ENCODE assay signal across 8 mouse cellular contexts in the genomic region with DNA sequence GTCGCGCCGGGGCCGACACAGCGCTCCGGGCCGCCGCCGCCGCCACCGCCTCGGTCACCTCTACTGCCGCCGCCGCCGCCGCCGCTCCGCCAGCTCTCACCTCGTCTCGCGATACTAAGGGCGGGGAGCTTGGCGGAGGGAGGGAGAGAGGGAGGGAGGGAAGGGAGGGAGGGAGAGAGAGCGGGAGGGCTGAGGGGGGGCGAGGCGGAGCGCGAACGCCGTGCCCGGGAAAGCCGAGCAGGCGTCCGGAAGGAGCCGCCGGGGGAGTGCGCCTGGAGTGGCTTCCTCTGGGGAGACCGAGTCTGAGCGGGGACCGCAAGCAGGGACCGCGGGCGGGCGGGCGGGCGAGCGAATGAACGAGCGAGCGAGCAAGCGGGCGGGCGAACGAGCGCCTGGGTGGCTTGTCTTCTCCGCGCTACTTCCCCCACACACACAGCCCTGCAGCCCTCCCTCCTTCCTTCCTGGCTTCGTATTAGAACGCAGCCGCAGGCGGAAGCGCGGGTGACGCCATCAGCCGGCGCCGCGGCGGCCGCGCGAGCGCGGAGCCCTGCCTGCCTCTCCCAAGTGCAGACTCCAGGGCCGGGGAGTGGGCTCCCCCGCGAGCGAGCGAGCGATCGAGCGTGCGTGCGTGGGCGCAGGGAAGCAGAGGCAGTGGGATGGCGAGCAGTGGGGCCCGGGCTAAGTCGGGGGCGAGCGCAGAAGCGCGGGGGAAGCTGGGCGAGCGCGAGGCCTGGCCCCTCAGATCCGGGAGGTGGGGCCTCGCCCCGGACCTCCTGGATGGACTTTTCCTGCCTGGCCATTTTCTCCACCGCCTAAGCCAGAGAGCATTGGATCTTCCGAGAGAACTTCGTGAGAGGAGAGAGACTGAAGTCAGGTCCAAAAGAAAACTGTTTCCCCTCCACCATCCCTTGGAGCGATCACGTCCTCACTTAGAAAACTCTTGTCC. TPM values are rescaled to one million over a fixed set of nuclear protein-coding genes. Genes with fewer than 3 reads are reported as not detected.
DNase-seq lines count a peak whose midpoint lies in the region; ATAC-seq and TF ChIP-seq lines count a peak whose summit lies in the region.

TSS of gene Ankrd17 (minus strand) at position 457 of the 946 bp plus-strand sequence.

- no peaks in the 10 kb centered on the region for H3K27me3 ChIP-seq in embryonic facial prominence, embryonic 15.5 days
- H3K27me3 ChIP-seq in kidney, embryonic 15.5 days = no peaks in the 10 kb centered on the region

- no peaks in the 10 kb centered on the region; the same call in 1 of the 2 replicates for H3K4me1 ChIP-seq in bone marrow, adult 2 months (ENCODE audit: control insufficient read depth, insufficient read depth, low read length)
- H3K4me1 ChIP-seq in embryonic facial prominence, embryonic 15.5 days = peaks cover 12% of the 10 kb centered on the region
- peaks cover 20% of the 10 kb centered on the region for H3K4me1 ChIP-seq in kidney, embryonic 15.5 days

- peak; percentile 93; the same call in 1 of the 2 replicates for TF ChIP-seq POLR2A in bone marrow, adult 2 months (IDR thresholded peaks at IDR 0.05; ENCODE audit: borderline replicate concordance, control insufficient read depth, low read depth, low read length)

- no peaks in the 10 kb centered on the region for H3K9me3 ChIP-seq in embryonic facial prominence, embryonic 15.5 days (replicated peaks)
- no peaks in the 10 kb centered on the region for H3K9me3 ChIP-seq in kidney, embryonic 15.5 days (replicated peaks)

- peak within 1 kb of the TSS; percentile 98 for H3K9ac ChIP-seq in embryonic facial prominence, embryonic 15.5 days
- peak within 1 kb of the TSS; percentile 97 for H3K9ac ChIP-seq in kidney, embryonic 15.5 days

- peak within 1 kb of the TSS; percentile 63 for H3K4me2 ChIP-seq in embryonic facial prominence, embryonic 15.5 days (replicated peaks)
- H3K4me2 ChIP-seq in kidney, embryonic 15.5 days = peak within 1 kb of the TSS; percentile 67

- DNase-seq in 416B (ENCODE audit: low read depth) (peak; percentile 95), liver (peak; percentile 93)
- peak; percentile 90 to 91 for DNase-seq in heart, adult 9 months (ENCODE audit: low spot score in 2 of 2)
- peak; percentile 87 to 94 for DNase-seq in spleen, postnatal 4 days (ENCODE audit: low spot score in 2 of 2)

- H3K27ac ChIP-seq in bone marrow, adult 2 months (ENCODE audit: control insufficient read depth, insufficient read depth, low read depth, low read length, poor library complexity) = peak within 1 kb of the TSS; percentile 96
- peak within 1 kb of the TSS; percentile 100 for H3K27ac ChIP-seq in embryonic facial prominence, embryonic 15.5 days (replicated peaks)
- peak within 1 kb of the TSS; percentile 100 for H3K27ac ChIP-seq in kidney, embryonic 15.5 days

- peak within 1 kb of the TSS; percentile 99 for H3K4me3 ChIP-seq in bone marrow, adult 2 months (replicated peaks; ENCODE audit: control insufficient read depth, low read depth, low read length)
- H3K4me3 ChIP-seq in embryonic facial prominence, embryonic 15.5 days (replicated peaks) = peak within 1 kb of the TSS; percentile 90
- H3K4me3 ChIP-seq in kidney, embryonic 15.5 days (replicated peaks) = peak within 1 kb of the TSS; percentile 78

- H3K36me3 ChIP-seq in embryonic facial prominence, embryonic 15.5 days = no peaks in the 10 kb centered on the region
- H3K36me3 ChIP-seq in kidney, embryonic 15.5 days = peaks cover 5% of the 10 kb centered on the region; the same call in 1 of the 2 replicates

- WGBS in bone marrow, adult 2 months = under 1% methylated on average over 78 of the region's 104 CpGs
- under 1% methylated on average over 58 of the region's 104 CpGs for WGBS in embryonic facial prominence, embryonic 15.5 days
- under 1% methylated on average over 74 of the region's 104 CpGs for WGBS in kidney, embryonic 15.5 days

- TF ChIP-seq CTCF in bone marrow, adult 2 months (IDR thresholded peaks at IDR 0.05; ENCODE audit: control insufficient read depth, insufficient read depth, low read length) = no peak

- ATAC-seq in embryonic facial prominence, embryonic 15.5 days (ENCODE audit: insufficient number of reproducible peaks, low FRiP score, low TSS enrichment, low read depth) = peak; percentile 94
- ATAC-seq in kidney, embryonic 15.5 days (replicated peaks; ENCODE audit: low FRiP score) = peak; percentile 94
- peak; percentile 81 for ATAC-seq in monocyte, adult 5-6 weeks (replicated peaks; ENCODE audit: insufficient number of reproducible peaks, low FRiP score, low TSS enrichment, poor library complexity, severe bottlenecking)

RNA-seq across cellular contexts. Expression of gene Ankrd17, which starts in this region (rescaled TPM):
- 19.6 and 31.0 TPM in 2 replicates for polyA plus RNA-seq in bone marrow, adult 2 months (2011; ENCODE audit: insufficient read depth, insufficient read length, low replicate concordance, missing spikeins)
- 24.6 and 25.9 TPM in 2 replicates for polyA plus RNA-seq in embryonic facial prominence, embryonic 15.5 days (2015; fragmentation: Nextera tagmentation; extraction: Ambion mirVana)
- 25.3 and 26.3 TPM in 2 replicates for polyA plus RNA-seq in kidney, embryonic 15.5 days (2015; fragmentation: Nextera tagmentation; extraction: Ambion mirVana)
- 94.5 to 177 TPM (median 99.6 TPM) in 3 replicates for total RNA-seq in monocyte, adult 5-6 weeks (2017)

Comparison
In these comparisons a context has a peak if more than half of its experiments do, and no peak if none do; other contexts are left out.
1. Peak in every context shown above with its lines: DNase-seq, ATAC-seq, H3K4me3 ChIP-seq and H3K27ac ChIP-seq.